Mouse (Mus musculus) kidney, postnatal 4 days (tissue): ENCODE data around the gene Ppp2r1b.

Source experiments
- DNase-seq, 2 experiments: peaks; one replicate each; pipeline ENCODE4 v3.0.0; 2021; ENCODE audit warnings: mixed read lengths in 2 of 2

The Ppp2r1b gene

DNA sequence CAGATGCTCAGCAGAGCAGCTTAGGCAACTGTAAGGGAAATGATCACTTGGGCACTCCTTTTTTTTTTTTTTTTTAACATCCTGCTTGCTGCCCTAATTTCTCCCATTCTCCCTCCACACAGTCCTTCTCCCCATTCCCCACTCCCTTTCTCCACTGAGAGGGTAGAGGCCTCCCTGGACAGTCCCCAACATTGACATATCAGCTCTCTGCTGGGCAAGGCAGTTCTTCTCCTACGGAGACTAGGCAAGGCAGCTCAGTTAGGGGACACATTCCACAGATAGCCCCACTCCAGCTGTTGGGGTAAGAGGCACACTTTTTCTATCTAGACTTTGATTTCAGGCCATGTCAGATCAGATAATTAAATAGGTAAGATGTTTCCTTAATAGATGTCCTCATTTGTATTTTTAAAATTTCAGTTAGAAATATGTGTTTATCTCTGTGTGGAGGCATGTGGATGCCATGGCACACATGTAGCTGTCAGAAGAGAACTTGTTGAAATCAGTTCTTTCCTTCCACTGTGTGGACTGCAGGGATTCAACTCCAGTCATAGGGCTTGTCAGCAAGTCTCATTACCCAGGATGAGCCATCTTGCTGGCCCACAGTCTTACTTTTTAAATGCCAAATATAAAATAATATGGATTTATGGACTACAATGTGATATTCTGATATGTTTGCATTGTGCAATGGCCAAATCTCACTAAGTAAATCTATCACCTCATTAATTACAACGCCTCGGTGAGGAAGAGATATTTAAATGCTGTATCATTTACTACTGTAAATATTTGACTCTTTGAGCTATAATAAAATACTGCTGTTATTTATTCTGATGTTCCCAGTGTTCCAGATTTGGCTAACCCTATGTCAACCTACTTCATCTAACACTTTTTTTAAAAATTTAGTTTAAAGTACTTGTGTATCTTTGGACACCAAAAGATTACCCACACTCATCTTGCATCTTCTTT lies 76.1 kb downstream of the Ppp2r1b start:
- no peak for DNase-seq

- DNase-seq = no peak
These were observed 77.5 kb downstream of the Ppp2r1b start for GRCm38 (mm10) chr9:50922363-50923153.

GRCm38 (mm10) chr9:50924454-50924853 lies 79.4 kb downstream of the Ppp2r1b start:
- DNase-seq = no peak

DNA sequence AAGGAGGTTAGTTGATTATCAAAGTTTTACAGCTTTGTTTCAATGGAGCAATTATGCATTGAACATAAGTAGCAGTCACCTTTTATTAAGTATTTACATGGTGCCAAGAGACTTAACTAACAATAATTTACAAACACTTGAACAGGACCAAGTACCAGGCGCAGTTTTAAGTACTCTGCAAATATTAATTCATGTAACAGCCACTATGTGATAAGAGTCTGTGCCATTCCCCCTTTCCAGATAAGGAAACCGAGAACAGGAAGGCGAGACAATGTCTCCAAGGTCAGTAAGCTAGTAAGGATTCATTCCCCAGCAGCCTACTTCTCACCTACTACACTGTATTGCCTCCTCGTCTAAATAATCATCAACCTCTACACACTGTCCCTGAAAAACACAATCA lies 80.7 kb downstream of the Ppp2r1b start:
- DNase-seq = no peak

- DNase-seq = no peak
These were observed 84.9 kb downstream of the Ppp2r1b start for GRCm38 (mm10) chr9:50929986-50930385.

DNA sequence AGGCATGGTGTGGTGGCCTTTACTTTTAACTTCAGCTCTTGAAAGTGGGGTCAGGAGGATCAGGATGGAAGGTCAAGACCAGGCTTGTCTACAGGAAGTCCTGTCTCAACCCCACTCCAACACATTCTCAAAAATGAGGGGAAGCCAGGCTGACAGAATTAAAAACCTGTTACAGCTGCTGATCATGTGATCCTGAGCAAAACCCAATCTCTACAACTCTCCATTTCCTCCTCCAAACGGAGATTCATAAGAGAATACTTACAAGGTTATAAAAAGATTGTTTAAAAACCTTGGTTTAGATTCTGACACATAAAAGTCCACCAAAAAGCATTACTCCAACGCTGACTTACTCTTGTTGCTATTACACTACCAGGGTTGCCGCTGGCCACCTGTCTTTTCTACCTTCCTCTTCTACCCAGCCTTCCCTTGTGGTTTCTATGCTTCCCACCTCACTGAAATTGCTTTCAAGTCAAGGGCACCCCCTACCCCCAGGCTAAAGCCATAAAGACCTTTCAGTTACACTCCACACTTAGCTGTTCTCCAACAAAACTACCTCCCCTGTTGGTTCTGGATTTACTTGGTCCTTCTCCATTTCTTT lies 96.8 kb downstream of the Ppp2r1b start:
- DNase-seq = no peak

DNA sequence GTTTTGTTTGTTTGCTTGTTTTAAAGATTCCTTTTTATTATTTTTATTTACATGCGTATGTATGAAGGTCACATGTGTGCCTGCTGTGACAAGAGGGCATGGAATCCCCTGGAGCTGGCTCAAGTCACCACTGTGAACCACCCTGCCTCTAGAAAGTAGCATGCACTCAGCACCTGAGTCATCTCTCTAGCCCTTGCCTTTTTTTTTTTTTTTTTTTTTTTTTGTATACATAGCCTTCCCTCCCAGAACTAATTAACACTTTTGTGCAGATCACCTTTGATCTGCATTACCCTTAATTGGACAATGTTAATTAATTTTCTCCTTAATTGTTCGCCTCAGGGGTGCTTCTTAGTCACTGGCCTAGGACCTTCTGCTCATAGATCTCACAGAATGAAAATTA lies 97.6 kb downstream of the Ppp2r1b start:
- no peak for DNase-seq
